Mouse (Mus musculus): ENCODE results near the gene C1ra. TPM values are rescaled to one million over a fixed set of nuclear protein-coding genes. Genes with fewer than 3 reads are reported as not detected.
"Not testable (repeated sequence)": the region's sequence is repeated elsewhere in the genome, so short reads cannot be mapped to it uniquely, and the experiment has no call there.

The C1ra gene
- polyA plus RNA-seq, 1 experiment from 2014 or later: 0.20 TPM

DNA sequence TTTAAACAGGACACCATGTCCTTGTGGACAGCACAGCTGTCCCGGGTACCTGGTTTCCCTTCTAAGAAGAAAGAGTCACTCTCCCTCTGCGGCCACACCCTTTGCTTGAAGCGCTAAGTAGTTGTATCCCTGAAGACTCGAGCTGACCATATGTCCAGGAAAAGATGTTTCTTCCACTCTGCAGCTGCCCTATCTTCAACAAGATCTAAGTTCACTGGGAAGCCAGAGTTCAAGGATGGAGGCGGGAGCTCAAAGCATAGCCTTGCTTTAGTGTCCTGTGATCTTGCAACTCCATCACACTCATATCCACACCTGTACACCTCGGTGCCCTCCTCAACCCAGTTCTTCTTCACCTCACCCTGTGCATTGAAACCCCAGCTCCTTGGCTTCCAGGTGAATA lies 269 bp upstream of the C1ra start:
- Histone ChIP-seq H3K9ac (ENCODE audit: low read depth, low read length) (no peak overlapping the region), H3K4me1 (replicated peaks; ENCODE audit: control insufficient read depth, insufficient read depth, low read length) (no peaks in the 10 kb centered on the region), H3K36me3 (ENCODE audit: control insufficient read depth, insufficient read depth, low read length) (no peaks in the 10 kb centered on the region), H3K4me3 (ENCODE audit: low read depth, low read length) (no peak overlapping the region), H3K9me3 (ENCODE audit: control insufficient read depth, low read length) (no peaks in the 10 kb centered on the region), H3K27ac (ENCODE audit: low read depth, low read length) (no peak overlapping the region), H3K27me3 (ENCODE audit: control insufficient read depth, insufficient read depth, low read length) (no peaks in the 10 kb centered on the region), H3K4me2 (replicated peaks; ENCODE audit: low read depth, low read length) (no peak overlapping the region)
- WGBS: 73% methylated on average over 6 of the region's 6 CpGs
- DNase-seq (ENCODE audit: low spot score): no peak
- no peak for ATAC-seq (ENCODE audit: low FRiP score)

DNA sequence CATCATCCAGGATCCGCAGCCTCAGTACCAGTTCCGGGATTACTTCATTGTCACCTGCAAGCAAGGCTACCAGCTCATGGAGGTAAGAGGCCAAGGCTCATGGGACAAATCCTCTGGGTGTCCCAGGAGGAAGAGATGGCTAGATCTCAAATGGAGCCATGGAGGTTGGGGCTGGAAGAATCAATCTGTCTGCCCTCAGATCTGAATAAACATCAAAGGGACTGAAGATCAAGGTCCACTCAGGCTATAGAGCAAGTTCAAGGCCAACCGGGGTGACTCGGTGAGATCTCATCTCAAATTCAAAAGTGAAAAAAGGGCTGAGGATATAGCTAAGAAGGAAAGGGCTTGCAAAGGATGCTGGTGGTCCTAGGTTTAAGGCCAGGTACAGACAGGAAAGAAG lies 5.5 kb downstream of the C1ra start:
- H3K27ac ChIP-seq (ENCODE audit: low read depth, low read length); H3K4me2 ChIP-seq (replicated peaks; ENCODE audit: low read depth, low read length); H3K27me3 ChIP-seq (ENCODE audit: control insufficient read depth, insufficient read depth, low read length); ATAC-seq (ENCODE audit: low FRiP score); H3K36me3 ChIP-seq (ENCODE audit: control insufficient read depth, insufficient read depth, low read length); H3K4me3 ChIP-seq (ENCODE audit: low read depth, low read length); H3K9ac ChIP-seq (ENCODE audit: low read depth, low read length); H3K4me1 ChIP-seq (replicated peaks; ENCODE audit: control insufficient read depth, insufficient read depth, low read length); H3K9me3 ChIP-seq (ENCODE audit: control insufficient read depth, low read length); DNase-seq (ENCODE audit: low spot score): not testable (repeated sequence)
- WGBS: 84% methylated on average over 4 of the region's 4 CpGs

DNA sequence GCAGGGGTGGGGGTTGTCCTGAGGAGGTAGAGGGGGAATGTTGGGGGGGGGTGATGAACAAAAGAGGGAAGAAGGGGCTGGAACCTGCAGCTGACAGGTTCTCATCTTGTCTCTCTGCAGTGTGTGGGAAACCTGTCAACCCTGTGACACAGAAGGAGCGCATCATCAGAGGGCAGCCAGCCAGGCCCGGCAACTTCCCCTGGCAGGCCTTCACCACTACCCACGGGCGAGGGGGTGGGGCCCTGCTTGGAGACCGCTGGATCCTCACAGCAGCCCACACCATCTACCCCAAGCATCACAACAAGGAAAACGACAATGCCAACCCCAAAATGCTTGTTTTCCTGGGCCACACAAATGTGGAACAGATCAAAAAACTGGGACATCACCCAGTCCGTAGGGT lies 9.9 kb downstream of the C1ra start:
- not testable (repeated sequence) for H3K9ac ChIP-seq (ENCODE audit: low read depth, low read length); H3K27me3 ChIP-seq (ENCODE audit: control insufficient read depth, insufficient read depth, low read length); H3K9me3 ChIP-seq (ENCODE audit: control insufficient read depth, low read length); H3K27ac ChIP-seq (ENCODE audit: low read depth, low read length); H3K36me3 ChIP-seq (ENCODE audit: control insufficient read depth, insufficient read depth, low read length); H3K4me1 ChIP-seq (replicated peaks; ENCODE audit: control insufficient read depth, insufficient read depth, low read length); ATAC-seq (ENCODE audit: low FRiP score); H3K4me2 ChIP-seq (replicated peaks; ENCODE audit: low read depth, low read length); DNase-seq (ENCODE audit: low spot score); H3K4me3 ChIP-seq (ENCODE audit: low read depth, low read length)
- WGBS: 74% methylated on average over 7 of the region's 7 CpGs

GRCm38 (mm10) chr6:124527881-124528280 lies 15.7 kb downstream of the C1ra start:
- no peak for DNase-seq (ENCODE audit: low spot score)
- WGBS: 74% methylated on average over 3 of the region's 3 CpGs
- no peak overlapping the region for H3K4me2 ChIP-seq (replicated peaks; ENCODE audit: low read depth, low read length)

GRCm38 (mm10) chr6:124531077-124531476 lies 18.9 kb downstream of the C1ra start:
- H3K27me3 ChIP-seq (ENCODE audit: control insufficient read depth, insufficient read depth, low read length): no peaks in the 10 kb centered on the region
- no peak overlapping the region for H3K9ac ChIP-seq (ENCODE audit: low read depth, low read length)
- 86% methylated on average over 8 of the region's 8 CpGs for WGBS
- DNase-seq (ENCODE audit: low spot score) (no peak), ATAC-seq (ENCODE audit: low FRiP score) (no peak)
- no peak overlapping the region for H3K27ac ChIP-seq (ENCODE audit: low read depth, low read length)
- no peaks in the 10 kb centered on the region for H3K4me1 ChIP-seq (replicated peaks; ENCODE audit: control insufficient read depth, insufficient read depth, low read length)
- no peak overlapping the region for H3K4me3 ChIP-seq (ENCODE audit: low read depth, low read length)
- no peaks in the 10 kb centered on the region for H3K36me3 ChIP-seq (ENCODE audit: control insufficient read depth, insufficient read depth, low read length)
- H3K4me2 ChIP-seq (replicated peaks; ENCODE audit: low read depth, low read length): no peak overlapping the region
- no peaks in the 10 kb centered on the region for H3K9me3 ChIP-seq (ENCODE audit: control insufficient read depth, low read length)

More at GRCm38 (mm10) chr6:124527881-124528280, 15.7 kb downstream of the C1ra start:
- no peaks in the 10 kb centered on the region for H3K9me3 ChIP-seq (ENCODE audit: control insufficient read depth, low read length)
- no peak overlapping the region for H3K27ac ChIP-seq (ENCODE audit: low read depth, low read length)
- no peak overlapping the region for H3K9ac ChIP-seq (ENCODE audit: low read depth, low read length)
- H3K27me3 ChIP-seq (ENCODE audit: control insufficient read depth, insufficient read depth, low read length): no peaks in the 10 kb centered on the region
- no peak for ATAC-seq (ENCODE audit: low FRiP score)
- no peaks in the 10 kb centered on the region for H3K4me1 ChIP-seq (replicated peaks; ENCODE audit: control insufficient read depth, insufficient read depth, low read length)
- H3K36me3 ChIP-seq (ENCODE audit: control insufficient read depth, insufficient read depth, low read length): no peaks in the 10 kb centered on the region
- H3K4me3 ChIP-seq (ENCODE audit: low read depth, low read length): no peak overlapping the region

- not testable (repeated sequence) for H3K36me3 ChIP-seq (ENCODE audit: control insufficient read depth, insufficient read depth, low read length); H3K9me3 ChIP-seq (ENCODE audit: control insufficient read depth, low read length); H3K27ac ChIP-seq (ENCODE audit: low read depth, low read length); H3K4me1 ChIP-seq (replicated peaks; ENCODE audit: control insufficient read depth, insufficient read depth, low read length); H3K4me2 ChIP-seq (replicated peaks; ENCODE audit: low read depth, low read length); ATAC-seq (ENCODE audit: low FRiP score); DNase-seq (ENCODE audit: low spot score); H3K4me3 ChIP-seq (ENCODE audit: low read depth, low read length); H3K9ac ChIP-seq (ENCODE audit: low read depth, low read length); H3K27me3 ChIP-seq (ENCODE audit: control insufficient read depth, insufficient read depth, low read length)
- WGBS: 86% methylated on average over 8 of the region's 8 CpGs
Observed at GRCm38 (mm10) chr6:124536125-124536829, 24.1 kb downstream of the C1ra start.

- H3K4me3 ChIP-seq (ENCODE audit: low read depth, low read length); ATAC-seq (ENCODE audit: low FRiP score); H3K4me2 ChIP-seq (replicated peaks; ENCODE audit: low read depth, low read length); H3K9ac ChIP-seq (ENCODE audit: low read depth, low read length); DNase-seq (ENCODE audit: low spot score); H3K36me3 ChIP-seq (ENCODE audit: control insufficient read depth, insufficient read depth, low read length); H3K9me3 ChIP-seq (ENCODE audit: control insufficient read depth, low read length); H3K4me1 ChIP-seq (replicated peaks; ENCODE audit: control insufficient read depth, insufficient read depth, low read length); H3K27me3 ChIP-seq (ENCODE audit: control insufficient read depth, insufficient read depth, low read length); H3K27ac ChIP-seq (ENCODE audit: low read depth, low read length): not testable (repeated sequence)
- WGBS: 74% methylated on average over 2 of the region's 2 CpGs
Observed at GRCm38 (mm10) chr6:124541176-124541575, 29.0 kb downstream of the C1ra start.

DNA sequence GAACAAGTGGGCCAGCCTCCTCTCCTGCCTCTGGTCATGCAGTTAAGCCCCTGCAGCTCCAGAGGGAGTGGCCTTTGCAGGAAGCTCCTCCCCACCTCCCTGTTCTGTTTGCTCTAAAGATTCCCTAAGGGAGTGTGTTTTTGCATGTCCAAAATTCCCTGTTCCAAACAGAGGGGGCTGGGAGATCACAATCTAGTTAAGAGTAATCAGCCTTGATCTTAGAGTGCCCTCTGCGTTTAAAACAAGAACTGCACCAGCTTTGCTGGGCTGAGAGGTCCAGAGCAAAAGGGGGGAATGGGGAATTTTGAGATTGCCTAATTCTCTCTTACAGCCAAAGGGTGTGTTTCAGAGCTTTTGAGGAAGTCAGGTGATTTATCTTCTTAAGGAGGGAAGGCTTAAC lies 30.1 kb downstream of the C1ra start, which contains the start of gene C1s1:
Gene C1s1, minus strand, starts transcription at position 76 of the 400 bp plus-strand sequence.
- 4% methylated on average over 1 of the region's 1 CpGs for WGBS
- H3K4me3 ChIP-seq (ENCODE audit: low read depth, low read length); H3K27ac ChIP-seq (ENCODE audit: low read depth, low read length); H3K4me2 ChIP-seq (replicated peaks; ENCODE audit: low read depth, low read length); ATAC-seq (ENCODE audit: low FRiP score); H3K27me3 ChIP-seq (ENCODE audit: control insufficient read depth, insufficient read depth, low read length); H3K9me3 ChIP-seq (ENCODE audit: control insufficient read depth, low read length); H3K4me1 ChIP-seq (replicated peaks; ENCODE audit: control insufficient read depth, insufficient read depth, low read length); H3K9ac ChIP-seq (ENCODE audit: low read depth, low read length); H3K36me3 ChIP-seq (ENCODE audit: control insufficient read depth, insufficient read depth, low read length): not testable (repeated sequence)
- DNase-seq (ENCODE audit: low spot score): peak; percentile 49

GRCm38 (mm10) chr6:124544466-124544865 lies 32.3 kb downstream of the C1ra start:
- H3K4me2 ChIP-seq (replicated peaks; ENCODE audit: low read depth, low read length): no peak overlapping the region
- no peak overlapping the region for H3K4me3 ChIP-seq (ENCODE audit: low read depth, low read length)
- ATAC-seq (ENCODE audit: low FRiP score) (no peak), DNase-seq (ENCODE audit: low spot score) (no peak)
- H3K9me3 ChIP-seq (ENCODE audit: control insufficient read depth, low read length): no peaks in the 10 kb centered on the region
- no peak overlapping the region for H3K27ac ChIP-seq (ENCODE audit: low read depth, low read length)
- WGBS: 88% methylated on average over 5 of the region's 6 CpGs
- H3K4me1 ChIP-seq (replicated peaks; ENCODE audit: control insufficient read depth, insufficient read depth, low read length): no peaks in the 10 kb centered on the region
- no peaks in the 10 kb centered on the region for H3K27me3 ChIP-seq (ENCODE audit: control insufficient read depth, insufficient read depth, low read length)
- no peak overlapping the region for H3K9ac ChIP-seq (ENCODE audit: low read depth, low read length)
- H3K36me3 ChIP-seq (ENCODE audit: control insufficient read depth, insufficient read depth, low read length): no peaks in the 10 kb centered on the region

All from hindbrain, embryonic 11.5 days (tissue).